Mouse (Mus musculus) embryonic fibroblast, embryonic 13.5 days (primary cell): ENCODE data around the gene B3gnt8.

Experiments
- CTCF ChIP-seq: IDR thresholded peaks from 2 replicates; pipeline ENCODE4 v1.5.1; 2011; ENCODE audit warnings: mild to moderate bottlenecking, control low read depth, low read length, moderate library complexity, borderline replicate concordance; ENCODE audit not compliant: insufficient read depth
- POLR2A ChIP-seq: IDR thresholded peaks from 2 replicates; pipeline ENCODE4 v1.6.1; 2011; ENCODE audit warnings: low read depth, mild to moderate bottlenecking, control low read depth, low read length, moderate library complexity

DNA sequence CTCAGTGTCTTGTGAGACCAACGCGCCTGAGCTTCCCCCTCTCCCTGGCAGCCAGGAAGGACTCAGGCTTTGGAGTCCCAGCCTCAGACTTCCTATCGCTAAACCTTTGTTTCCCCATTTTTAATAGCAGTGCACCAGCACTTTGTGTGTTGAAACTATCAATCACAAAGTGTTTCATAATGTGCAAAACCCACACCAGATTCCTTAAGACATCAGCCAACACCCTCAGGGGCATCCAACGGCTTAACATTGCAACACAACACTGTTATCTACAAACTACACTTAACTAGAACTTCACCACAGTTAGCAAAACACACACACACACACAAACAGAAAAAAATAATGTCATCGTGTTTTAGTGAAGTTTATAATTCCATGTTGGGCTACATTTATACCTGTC is 23.4 kb downstream of the B3gnt8 start:
- TF ChIP-seq POLR2A, result no peak
- TF ChIP-seq CTCF, result no peak
